Mouse (Mus musculus): ENCODE data around the gene Ccnb3.
"Not testable (repeated sequence)": the region's sequence is repeated elsewhere in the genome, so short reads cannot be mapped to it uniquely, and the experiment has no call there.

The Ccnb3 gene

DNA sequence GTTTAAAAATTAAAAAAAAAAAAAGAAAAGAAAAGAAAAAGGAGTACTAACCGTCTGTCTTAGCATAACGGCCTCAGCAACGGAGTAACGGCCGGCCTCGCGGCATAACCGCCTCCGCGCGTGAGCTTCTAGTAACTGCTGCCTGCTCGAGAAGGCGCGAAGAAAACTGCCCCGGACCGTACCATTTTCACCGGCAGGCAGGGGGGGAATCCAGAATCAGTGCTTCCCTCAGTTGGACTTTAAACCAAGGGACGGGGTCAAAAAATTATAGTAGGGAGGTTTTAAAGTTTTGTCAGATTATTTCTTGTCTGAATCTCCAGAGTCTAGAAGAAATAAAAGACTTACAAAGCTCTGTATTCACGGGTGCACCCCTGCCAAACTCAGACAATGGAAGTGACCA lies at the start of gene Ccnb3:
Gene Ccnb3 (minus strand): TSS at position 101 of the 400 bp plus-strand sequence.
- no peak for DNase-seq (ENCODE audit: low spot score in 2 of 2)

- no peak for DNase-seq (ENCODE audit: low spot score in 2 of 2)
These were observed 48.9 kb upstream of the Ccnb3 start for GRCm38 (mm10) chrX:7090323-7090722.

DNA sequence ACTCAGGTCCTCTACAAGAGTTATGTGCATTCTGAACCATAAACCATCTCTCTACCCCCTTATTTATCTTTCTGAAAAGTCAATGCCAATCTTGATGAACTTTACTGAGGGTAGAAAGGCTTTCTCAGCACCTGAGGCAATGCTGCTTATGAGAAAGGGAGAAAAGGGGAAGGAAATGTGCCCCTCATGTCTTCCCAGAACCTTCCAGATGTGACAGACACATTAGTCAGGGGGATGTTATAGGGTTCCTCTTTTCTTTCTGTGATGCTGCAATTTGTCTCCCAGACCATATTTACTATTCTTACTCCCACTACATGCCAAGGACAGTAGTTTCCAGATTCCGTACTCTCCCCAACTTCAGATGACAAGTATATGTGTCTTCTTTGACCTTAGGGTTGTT lies 44.5 kb upstream of the Ccnb3 start:
- DNase-seq (ENCODE audit: low spot score in 2 of 2), result no peak

DNA sequence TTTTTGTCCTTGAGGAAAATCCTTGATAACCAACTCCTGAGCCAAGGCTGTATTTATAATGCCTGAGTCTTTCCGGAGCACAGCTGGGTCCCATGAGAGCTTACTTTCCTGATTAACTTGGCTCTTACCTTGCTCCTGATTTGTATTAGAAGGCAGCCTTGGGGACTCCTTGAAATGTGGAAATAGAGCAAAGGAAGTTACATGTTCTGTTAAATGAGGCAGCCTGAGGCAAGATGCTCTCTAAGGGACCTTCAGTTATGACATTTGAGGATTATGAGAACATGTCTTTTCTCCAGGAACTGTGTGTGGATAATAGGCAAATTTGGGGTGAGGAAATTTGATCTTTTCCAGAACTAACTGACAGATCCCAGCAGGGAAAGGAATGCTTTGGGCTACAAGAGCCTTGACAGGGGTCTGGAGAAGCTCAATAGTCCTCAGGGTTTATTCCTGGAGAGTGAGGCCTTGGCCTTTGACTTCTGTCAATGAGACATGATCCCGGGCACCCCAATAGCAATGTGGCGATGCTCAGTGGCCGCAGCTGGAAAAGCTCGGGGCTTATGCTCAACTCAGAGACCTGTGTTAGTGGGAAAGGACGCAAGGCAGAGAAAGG lies 38.5 kb upstream of the Ccnb3 start:
- no peak for DNase-seq (ENCODE audit: low spot score in 2 of 2)

DNA sequence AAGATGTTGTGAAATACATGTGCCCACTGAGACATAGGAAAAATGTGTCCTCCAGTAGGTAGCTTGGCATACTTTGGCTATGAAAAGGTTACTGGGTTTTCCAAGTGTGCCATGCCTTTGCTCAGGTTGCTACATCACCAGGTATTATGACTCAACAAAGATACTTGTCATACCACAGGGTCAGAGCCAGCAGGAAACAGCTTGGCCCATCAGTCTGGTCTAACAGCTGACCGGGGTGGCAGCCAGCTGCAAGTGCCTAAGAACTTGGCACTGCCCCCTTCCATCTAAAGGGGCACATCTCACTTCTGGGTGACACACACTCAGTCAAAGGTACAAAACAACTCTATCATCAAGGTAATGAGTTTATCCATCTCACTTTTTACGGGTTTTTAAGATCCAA lies 26.6 kb upstream of the Ccnb3 start:
- no peak for DNase-seq (ENCODE audit: low spot score in 2 of 2)

- DNase-seq (ENCODE audit: low spot score in 2 of 2), result no peak
These were observed 25.8 kb upstream of the Ccnb3 start, which contains the start of gene Akap4 for GRCm38 (mm10) chrX:7067219-7067618. Gene Akap4 (plus strand): TSS chrX:7067519.

DNA sequence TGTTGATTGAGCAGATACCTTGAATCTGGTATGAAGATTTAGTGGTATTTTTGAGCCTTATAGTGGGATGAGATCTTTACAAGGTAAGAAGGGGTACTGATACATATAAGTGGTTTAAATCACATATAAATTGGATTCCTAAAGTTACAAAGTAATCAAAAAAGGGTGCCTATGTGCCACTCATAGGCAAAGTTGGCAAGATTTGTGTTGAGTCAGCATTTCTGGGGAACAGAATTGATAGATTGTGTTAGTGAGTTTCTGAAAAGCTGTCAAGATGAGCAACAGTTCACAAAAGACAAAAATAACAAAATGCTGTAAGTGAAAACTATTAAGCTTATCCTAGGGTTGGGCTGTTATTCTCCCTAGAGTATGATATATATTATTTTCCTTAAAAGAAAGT lies 22.7 kb upstream of the Ccnb3 start:
- DNase-seq (ENCODE audit: low spot score in 2 of 2), result no peak

DNA sequence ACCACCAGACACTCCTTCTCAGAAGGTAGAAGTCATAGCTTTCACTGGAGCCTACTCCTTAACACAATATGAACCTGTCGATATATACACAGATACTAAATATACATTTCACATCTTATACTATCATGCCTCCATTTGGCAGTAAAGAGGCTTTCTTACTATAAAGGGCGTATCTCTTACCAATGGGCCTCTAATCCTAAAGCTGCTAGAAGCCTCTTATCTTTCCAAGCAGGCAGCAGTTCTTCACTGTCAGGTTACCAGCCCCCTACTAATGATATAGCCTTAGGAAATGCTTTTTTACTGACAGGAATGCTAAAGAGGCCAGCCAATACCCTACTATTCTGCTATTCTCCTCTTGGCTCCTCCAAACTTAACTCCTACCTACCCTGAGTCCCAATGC lies 16.2 kb upstream of the Ccnb3 start:
- DNase-seq (ENCODE audit: low spot score in 2 of 2), result no peak

- no peak for DNase-seq (ENCODE audit: low spot score in 2 of 2)
These were observed 15.6 kb upstream of the Ccnb3 start for GRCm38 (mm10) chrX:7057056-7057455.

- DNase-seq (ENCODE audit: low spot score in 2 of 2), result not testable (repeated sequence)
These were observed 57.5 kb downstream of the Ccnb3 start for GRCm38 (mm10) chrX:6983916-6984315.

DNA sequence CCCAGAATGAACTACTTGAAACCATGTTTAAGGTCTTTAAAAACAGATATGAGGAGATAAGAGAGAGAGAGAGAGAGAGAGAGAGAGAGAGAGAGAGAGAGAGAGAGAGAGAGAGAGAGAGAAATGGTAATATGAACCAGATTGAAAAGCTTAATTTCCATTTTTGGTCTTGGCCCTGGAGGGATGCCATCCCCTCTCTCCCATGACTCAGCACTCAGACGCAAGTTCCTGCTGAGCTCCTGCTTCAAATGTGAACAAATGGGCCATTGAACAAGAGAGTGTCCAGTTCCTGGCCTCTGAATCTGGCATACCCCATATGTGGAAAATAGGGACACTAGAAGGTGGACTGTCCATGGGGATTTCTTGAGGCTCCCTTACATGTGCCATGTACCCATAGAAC lies 69.5 kb downstream of the Ccnb3 start:
- DNase-seq (ENCODE audit: low spot score in 2 of 2), result no peak

- DNase-seq (ENCODE audit: low spot score in 2 of 2), result no peak
These were observed 72.8 kb downstream of the Ccnb3 start for GRCm38 (mm10) chrX:6968598-6968997.

All from right cerebral cortex, postnatal 10 days (tissue).